Mouse (Mus musculus) yolk sac, embryonic 10.5 days (tissue): Measurements from ENCODE around the gene Ppp1r15b.

Source experiments
- DNase-seq: peaks from one replicate; pipeline ENCODE4 v3.0.0-alpha.2; 2017; ENCODE audit warnings: low spot score

Ppp1r15b gene

DNA sequence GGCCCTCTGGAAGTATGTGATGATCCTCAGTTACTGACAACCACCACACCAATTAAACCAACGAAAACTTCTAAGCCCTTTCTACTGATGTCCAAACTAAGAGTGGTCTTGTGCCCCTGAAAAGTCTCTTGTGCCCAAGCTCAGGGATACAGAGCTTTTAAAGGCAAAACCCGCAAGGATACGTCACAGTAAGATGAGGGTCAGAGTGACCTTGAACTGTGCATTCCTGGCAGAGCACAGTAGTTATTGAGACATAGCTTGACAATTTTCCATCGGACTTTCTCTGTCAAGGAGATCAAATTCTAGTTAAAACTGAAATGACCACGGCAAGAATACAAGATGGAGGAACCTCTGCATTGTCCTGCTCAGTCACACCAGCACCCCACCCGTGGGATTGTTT lies 9.7 kb upstream of the Ppp1r15b start:
- DNase-seq: no peak

- peak; percentile 76 for DNase-seq
Measured at GRCm38 (mm10) chr1:133124137-133124536, 6.8 kb upstream of the Ppp1r15b start.

DNA sequence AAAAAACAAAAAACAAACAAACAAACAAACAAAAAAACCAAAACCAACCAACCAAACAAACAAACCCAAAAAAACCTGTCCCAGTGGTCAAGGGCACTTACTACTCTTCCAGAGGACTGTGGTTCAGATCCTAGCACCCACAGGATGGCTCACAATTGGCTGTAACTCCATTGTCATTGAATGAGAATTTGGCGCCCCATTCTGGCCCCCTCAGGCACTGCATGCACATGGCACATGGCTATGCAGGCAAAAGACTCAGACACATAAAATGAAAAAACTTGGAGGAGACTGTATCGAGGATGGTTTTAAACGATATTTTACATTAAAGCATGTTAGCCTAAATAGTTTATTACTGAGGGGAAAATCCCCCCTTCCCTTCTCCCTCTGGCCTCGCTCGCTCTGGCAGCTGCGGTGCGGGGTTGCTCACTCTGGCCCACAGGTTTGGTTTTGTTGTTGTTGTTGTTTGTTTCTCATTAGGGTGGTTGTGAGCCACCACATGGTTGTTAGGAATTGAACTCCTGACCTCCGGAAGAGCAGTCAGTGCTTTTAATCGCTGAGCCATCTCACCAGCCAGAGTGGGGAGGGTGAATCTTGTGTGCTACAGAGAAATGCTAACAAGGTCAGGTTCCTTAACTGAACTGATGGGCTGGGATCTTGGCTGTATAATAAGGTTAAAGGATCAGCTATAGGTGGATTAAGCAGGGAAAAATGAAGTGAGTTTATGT lies 5.1 kb upstream of the Ppp1r15b start:
- DNase-seq: no peak

- DNase-seq: no peak
Measured at GRCm38 (mm10) chr1:133126365-133126740, 4.6 kb upstream of the Ppp1r15b start.

DNA sequence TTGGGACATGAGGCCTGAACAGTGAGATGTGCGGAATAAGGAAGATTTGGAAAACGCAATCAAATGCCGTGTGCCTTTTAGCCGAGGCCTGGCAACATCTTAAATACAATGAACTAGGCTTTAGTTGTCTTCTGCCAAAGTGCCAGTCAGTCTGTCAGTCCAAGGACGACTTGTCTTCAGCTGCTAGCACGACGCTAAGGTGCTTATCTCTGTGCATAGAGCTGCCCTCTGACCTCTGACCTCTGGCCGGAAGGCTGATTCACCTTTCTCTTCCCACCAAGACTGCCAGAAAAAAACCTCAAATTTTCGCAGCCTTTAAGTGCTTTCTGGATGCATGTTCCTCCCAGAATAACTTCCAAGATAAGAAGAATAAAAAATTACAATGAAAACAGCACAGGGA lies 3.6 kb upstream of the Ppp1r15b start:
- DNase-seq: peak; percentile 75

GRCm38 (mm10) chr1:133129471-133130221 lies 1.3 kb upstream of the Ppp1r15b start:
- DNase-seq: no peak

DNA sequence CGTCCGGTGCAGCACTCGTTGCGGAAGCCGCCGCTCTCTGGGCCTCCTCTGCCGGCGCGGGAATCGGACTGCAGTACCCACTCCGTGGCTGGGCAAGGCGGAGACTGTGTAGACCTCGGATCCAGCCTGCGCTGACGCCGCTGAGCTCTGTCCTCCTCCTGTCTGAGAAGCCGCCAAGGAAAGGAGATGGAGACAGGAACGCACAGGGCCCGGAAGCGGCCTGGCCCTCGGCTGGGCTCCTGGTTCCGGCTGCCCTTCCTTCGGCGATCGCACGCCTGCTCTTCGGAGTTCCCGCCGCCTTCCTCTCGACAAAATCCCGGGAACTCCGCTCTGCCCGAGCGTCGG lies 590 bp downstream of the Ppp1r15b start:
- DNase-seq: no peak

DNA sequence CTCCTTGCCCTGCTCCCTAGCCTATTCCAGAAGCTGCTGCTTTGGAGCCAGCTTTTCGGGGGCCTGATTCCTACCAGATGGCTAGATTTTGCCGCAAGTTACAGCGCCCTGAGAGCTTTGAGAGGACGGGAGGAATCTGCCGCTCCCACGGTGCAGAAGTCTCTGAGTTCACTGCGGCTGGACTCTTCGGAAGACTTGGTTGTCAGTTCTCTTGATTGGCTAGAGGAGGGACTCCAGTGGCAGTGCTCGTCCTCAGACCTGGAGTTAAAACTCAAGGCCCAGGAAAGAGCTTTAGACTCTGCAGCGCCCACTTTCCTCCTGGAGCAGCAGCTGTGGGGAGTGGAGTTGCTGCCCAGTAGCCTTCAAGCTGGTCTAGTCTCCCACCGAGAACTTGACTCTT lies 993 bp downstream of the Ppp1r15b start:
- DNase-seq: no peak

- DNase-seq: no peak
Measured at GRCm38 (mm10) chr1:133132388-133133326, 1.7 kb downstream of the Ppp1r15b start.

GRCm38 (mm10) chr1:133133425-133133824 lies 2.5 kb downstream of the Ppp1r15b start:
- no peak for DNase-seq

DNA sequence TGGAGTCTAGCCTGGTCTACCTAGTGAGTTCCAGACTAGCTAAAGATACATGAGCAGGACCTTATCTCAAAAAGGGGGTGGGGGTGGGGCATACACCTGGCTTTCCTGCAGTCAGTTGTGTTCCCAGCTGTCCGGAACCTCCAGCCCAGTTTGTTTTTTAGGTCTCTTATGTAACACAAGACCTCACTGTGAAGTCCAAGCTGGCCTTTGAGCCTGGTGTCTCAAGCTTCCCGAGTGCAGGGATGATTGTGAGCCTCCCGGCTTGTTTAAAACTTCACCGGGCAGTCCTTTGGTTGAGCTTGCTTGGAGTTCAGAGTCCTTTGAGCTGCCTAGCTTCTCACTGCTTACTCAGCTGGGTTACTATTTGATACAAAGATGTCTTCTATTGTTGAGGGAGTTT lies 3.1 kb downstream of the Ppp1r15b start:
- DNase-seq: peak; percentile 80

DNA sequence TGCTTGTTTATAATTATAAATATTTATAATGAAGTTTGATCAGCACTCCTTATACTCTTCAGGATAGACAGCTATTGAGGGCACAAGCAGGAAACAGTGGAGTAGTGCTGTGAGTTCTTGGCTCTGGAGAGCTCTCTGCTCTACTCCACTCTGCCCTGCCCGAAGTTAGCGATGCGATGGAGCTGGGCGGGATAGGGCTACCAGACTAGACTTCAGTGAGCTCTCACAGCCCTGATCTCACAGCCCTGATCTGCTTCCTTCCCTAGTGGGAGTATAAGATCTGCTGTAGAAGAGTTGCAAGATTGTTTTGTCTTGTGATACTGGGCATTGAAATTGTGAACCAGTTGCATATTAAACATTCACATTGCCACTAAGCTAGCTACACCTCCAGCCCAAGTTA lies 3.9 kb downstream of the Ppp1r15b start:
- DNase-seq: no peak

- no peak for DNase-seq
Measured at GRCm38 (mm10) chr1:133135808-133136207, 4.9 kb downstream of the Ppp1r15b start.

DNA sequence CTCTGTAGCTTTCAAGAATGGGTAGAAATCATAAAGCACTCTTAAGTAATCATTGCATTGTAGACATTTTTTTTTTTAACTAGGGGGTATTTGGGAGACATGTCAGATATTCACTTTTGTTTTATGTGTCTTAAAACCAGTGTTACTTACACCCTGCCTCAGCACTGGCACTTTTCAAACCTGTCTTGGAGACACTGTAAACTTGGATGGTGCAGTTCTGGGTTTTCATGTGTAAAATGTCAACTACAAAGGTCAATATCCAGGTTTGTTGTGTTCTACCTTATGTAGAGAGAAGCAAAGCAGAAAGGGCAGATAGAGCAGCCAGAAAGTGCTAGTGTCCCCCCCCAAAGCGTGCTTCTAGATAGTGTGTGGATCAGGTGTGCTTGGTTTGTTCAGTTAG lies 7.5 kb downstream of the Ppp1r15b start:
- DNase-seq: no peak

DNA sequence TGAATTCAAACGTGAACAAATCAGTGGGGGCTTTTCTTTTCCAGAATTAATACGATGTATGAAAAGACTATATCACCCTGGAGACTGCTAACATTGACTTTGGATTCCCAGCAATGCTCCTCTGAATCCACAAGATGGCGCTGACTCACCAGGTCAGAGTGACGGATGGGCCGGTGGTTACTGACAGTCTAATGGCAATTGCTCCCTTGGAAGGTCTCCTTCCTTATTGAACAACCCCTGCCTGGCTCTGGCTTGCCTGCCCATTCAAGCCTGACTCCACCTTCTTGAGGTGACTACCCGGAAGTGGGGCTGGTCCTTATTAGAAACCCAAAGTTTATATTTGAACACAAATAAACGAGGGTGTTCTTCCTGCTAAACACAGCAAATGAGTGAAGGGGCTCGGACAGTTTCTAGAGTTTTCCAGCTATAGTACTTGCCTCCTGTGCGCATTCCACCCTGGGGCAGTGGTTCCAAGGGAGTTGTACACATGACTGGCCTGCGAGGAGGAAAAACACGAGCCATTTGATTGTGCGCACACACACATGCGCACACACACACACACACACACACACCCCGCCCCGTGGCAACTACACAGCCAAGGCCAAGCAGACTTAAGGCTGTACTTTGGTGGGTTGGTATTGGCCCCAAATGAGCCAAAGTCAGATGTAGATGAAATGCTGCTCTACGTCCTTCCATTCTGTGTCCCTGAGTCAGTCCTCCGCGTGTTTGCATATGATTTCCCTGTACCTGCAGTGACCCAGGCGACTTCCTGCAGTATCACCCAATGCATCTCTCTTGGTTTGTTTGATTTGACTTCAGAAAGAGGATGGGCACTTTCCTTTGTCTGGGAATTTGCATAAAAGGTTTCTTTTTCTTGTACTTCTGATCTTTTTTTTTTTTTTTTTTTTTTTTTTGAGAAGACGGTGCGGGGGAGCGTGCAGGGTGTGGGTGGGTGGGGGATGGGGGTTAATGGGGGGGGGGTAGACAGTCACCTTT lies 15.4 kb downstream of the Ppp1r15b start:
- DNase-seq: peak; percentile 42

DNA sequence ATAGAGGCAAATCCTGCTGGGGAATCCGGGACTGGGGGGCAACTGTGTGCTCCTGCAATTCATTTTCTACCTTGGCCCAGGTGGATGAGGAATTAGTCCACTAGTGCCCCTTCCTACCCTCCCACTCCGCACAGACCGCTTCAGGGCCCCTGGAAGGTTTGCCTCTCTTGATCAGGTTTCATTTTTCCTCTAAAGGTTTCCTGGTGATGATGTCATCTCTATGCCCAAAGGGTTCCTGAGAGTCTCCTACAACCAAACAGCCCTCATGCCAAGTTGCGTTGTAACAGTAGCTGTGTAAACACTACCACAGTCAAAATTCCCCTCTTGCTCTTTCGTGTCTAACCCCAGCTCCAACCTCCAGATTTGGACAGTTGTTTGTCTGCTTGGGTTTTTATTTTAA lies 16.4 kb downstream of the Ppp1r15b start:
- no peak for DNase-seq

GRCm38 (mm10) chr1:133148122-133148521 lies 17.2 kb downstream of the Ppp1r15b start:
- no peak for DNase-seq

DNA sequence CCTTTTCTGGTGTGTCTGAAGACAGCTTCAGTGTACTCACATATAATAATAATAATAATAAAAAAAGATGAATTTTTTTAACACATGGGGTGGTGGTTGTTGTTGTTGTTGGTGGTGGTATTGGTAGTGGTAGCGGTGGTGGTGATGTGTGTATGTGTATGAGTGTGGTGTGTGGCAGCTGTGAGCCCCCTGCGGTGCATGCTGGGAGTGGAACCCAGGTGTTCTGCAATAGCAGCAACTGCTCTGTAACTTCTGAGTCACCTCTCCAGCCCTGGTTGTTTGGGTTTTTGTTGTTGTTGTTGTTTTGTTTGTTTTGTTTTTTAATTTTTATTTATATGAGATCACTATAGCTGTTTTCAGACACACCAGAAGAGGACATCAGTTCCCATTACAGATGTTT lies 19.6 kb downstream of the Ppp1r15b start:
- no peak for DNase-seq

- DNase-seq: no peak
Measured at GRCm38 (mm10) chr1:133152213-133152612, 21.3 kb downstream of the Ppp1r15b start.

DNA sequence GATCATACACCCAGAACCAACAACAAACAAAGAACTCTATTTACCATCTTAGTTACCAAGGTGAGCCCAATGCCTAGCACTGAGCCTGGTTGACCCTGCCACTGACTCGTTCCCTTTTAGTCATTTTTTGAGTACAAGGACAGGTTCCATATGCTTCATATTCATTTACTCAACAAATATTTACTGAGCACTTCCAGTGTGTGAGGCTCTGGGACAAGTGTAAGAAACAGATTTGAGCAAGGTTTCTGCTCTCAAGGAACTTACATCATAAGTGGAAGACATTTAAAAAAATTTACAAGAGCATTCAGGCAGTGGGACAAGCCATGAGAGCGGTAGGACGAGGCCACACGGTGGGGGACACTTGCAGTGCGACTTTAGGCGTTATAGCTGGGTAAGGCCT lies 24.3 kb downstream of the Ppp1r15b start:
- no peak for DNase-seq

DNA sequence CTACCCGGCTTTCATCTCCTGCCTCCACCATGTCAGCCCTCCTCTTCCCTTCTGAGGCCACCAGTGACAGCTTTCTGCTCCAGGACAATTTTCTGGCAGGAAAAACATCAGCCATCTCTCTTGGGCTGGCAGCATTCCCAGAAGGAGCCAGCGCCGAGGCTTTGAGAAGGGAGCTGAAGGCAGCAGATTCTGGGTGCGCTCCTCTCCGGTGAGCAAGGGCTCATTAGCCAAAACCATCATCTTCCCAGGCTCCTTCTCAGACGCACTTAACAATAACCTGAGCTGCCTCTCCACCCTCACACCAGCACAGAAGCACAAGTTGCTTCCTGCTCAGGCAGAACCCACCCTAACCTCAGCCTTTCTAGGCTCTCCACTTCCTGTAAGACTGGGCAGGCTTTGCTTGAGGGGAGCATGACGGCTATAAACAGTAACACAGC lies 28.2 kb downstream of the Ppp1r15b start:
- no peak for DNase-seq
